15 mouse cellular contexts compared by ENCODE assay signal in the genomic region with DNA sequence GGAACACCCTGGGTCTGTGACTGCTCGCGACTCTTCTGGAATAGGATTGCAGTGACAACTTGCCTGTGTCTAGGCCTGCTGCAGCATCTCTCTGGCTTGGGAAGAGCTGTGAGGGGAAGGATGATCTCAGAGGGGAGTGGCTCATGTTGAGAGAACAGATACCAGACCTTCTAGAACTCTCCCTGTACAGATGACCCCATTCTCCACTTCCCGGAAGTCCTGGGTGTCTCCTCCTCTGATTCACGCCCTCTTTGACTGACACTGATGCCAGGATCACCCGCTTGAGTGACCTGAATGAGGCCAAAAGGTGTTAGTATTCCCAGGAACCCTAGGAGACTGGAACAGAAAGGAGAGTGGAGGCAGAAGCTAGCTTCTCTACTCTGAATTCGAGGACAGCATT.
A peak's percentile ranks its signal among the peaks of the same experiment; 100 is the strongest.
DNase-seq lines count a peak whose midpoint lies in the region; ATAC-seq and TF ChIP-seq lines count a peak whose summit lies in the region.
"Had no signal": no experiment of that assay in that cellular context is flagged by ENCODE, and none has a peak within 500 bp of the region (broad histone marks: within the 10 kb centered on the region; RNA-seq: fewer than 3 reads in every experiment).

No protein-coding gene starts in this region.

- no peaks in the 10 kb centered on the region for H3K4me1 ChIP-seq in lung, postnatal 0 days (ENCODE audit: insufficient read depth, low read depth, low read length)
- peaks cover 57% of the 10 kb centered on the region for H3K4me1 ChIP-seq in heart, embryonic 16.5 days (ENCODE audit: control insufficient read depth, insufficient read depth, low read length)
- H3K4me1 ChIP-seq in small intestine, adult 2 months (ENCODE audit: control insufficient read depth, insufficient read depth, insufficient read length, low read length): peaks cover 14% of the 10 kb centered on the region

- H3K36me3 ChIP-seq in lung, postnatal 0 days (ENCODE audit: insufficient read depth, low read length): no peaks in the 10 kb centered on the region
- no peaks in the 10 kb centered on the region for H3K36me3 ChIP-seq in heart, embryonic 16.5 days (ENCODE audit: control insufficient read depth, insufficient read depth)
- no peaks in the 10 kb centered on the region for H3K36me3 ChIP-seq in small intestine, adult 2 months (ENCODE audit: control insufficient read depth, insufficient read depth, low read length)
- H3K36me3 ChIP-seq: embryonic facial prominence, embryonic 12.5 days; hindbrain, embryonic 10.5 days; limb, embryonic 12.5 days; lung, embryonic 15.5 days; midbrain, embryonic 13.5 days had no signal

- WGBS in lung, postnatal 0 days: 67% methylated on average over 6 of the region's 6 CpGs
- 53% methylated on average over 6 of the region's 6 CpGs for WGBS in heart, embryonic 16.5 days
- 45% methylated on average over 6 of the region's 6 CpGs for WGBS in small intestine, adult 2 months

- DNase-seq in heart, adult 18-20 months: peak; percentile 39 to 59
- DNase-seq in heart, postnatal 25 days (ENCODE audit: low spot score): no peak
- peak; percentile 47 for DNase-seq in lung, postnatal 0 days (ENCODE audit: low spot score)
- DNase-seq in lung, postnatal 14 days: no peak
- DNase-seq in layer of hippocampus, postnatal 36 days: no peak
- DNase-seq: cerebellum, adult 18-20 months; gastrocnemius, postnatal 14 days had no signal

- no peak for TF ChIP-seq CTCF in lung, postnatal 0 days (IDR thresholded peaks at IDR 0.05)
- TF ChIP-seq CTCF in small intestine, adult 2 months (IDR thresholded peaks at IDR 0.05; ENCODE audit: extremely low read depth, insufficient read length, insufficient replicate concordance, low read depth, low read length): no peak

- H3K9me3 ChIP-seq in lung, postnatal 0 days (ENCODE audit: low read length): no peaks in the 10 kb centered on the region
- no peaks in the 10 kb centered on the region for H3K9me3 ChIP-seq in heart, embryonic 16.5 days (replicated peaks; ENCODE audit: control insufficient read depth, low read length)
- H3K9me3 ChIP-seq: embryonic facial prominence, embryonic 12.5 days; hindbrain, embryonic 10.5 days; limb, embryonic 12.5 days; lung, embryonic 15.5 days; midbrain, embryonic 13.5 days had no signal

- no peak overlapping the region for H3K9ac ChIP-seq in lung, postnatal 0 days (replicated peaks; ENCODE audit: low read depth)
- no peak overlapping the region for H3K9ac ChIP-seq in heart, embryonic 16.5 days (ENCODE audit: low read length)
- H3K9ac ChIP-seq: embryonic facial prominence, embryonic 12.5 days; limb, embryonic 12.5 days; lung, embryonic 15.5 days; midbrain, embryonic 13.5 days had no signal

- no peaks in the 10 kb centered on the region for H3K27me3 ChIP-seq in lung, postnatal 0 days (replicated peaks; ENCODE audit: insufficient read depth, low read length)
- H3K27me3 ChIP-seq in heart, embryonic 16.5 days (ENCODE audit: control insufficient read depth, insufficient read depth, low read length): no peaks in the 10 kb centered on the region
- no peaks in the 10 kb centered on the region for H3K27me3 ChIP-seq in small intestine, adult 2 months (ENCODE audit: control insufficient read depth, insufficient read depth, low read length)
- H3K27me3 ChIP-seq: embryonic facial prominence, embryonic 12.5 days; limb, embryonic 12.5 days; lung, embryonic 15.5 days; midbrain, embryonic 13.5 days had no signal

- peak; percentile 45; the same call in 1 of the 2 replicates for TF ChIP-seq EP300 in lung, postnatal 0 days (IDR thresholded peaks at IDR 0.05)

- no peak overlapping the region for H3K27ac ChIP-seq in lung, postnatal 0 days (ENCODE audit: low read length)
- H3K27ac ChIP-seq in heart, embryonic 16.5 days (ENCODE audit: low read length): peak overlapping the region; percentile 32
- peak overlapping the region; percentile 28; the same call in 1 of the 2 replicates for H3K27ac ChIP-seq in small intestine, adult 2 months (ENCODE audit: insufficient read depth, low read depth, low read length)
- H3K27ac ChIP-seq: embryonic facial prominence, embryonic 12.5 days; hindbrain, embryonic 10.5 days; kidney, postnatal 0 days; limb, embryonic 12.5 days; lung, embryonic 15.5 days; midbrain, embryonic 13.5 days had no signal

- H3K4me3 ChIP-seq in lung, postnatal 0 days (ENCODE audit: low read depth, low read length): no peak overlapping the region
- no peak overlapping the region for H3K4me3 ChIP-seq in heart, embryonic 16.5 days (ENCODE audit: low read length)
- H3K4me3 ChIP-seq in small intestine, adult 2 months (ENCODE audit: low read depth, low read length): no peak overlapping the region
- H3K4me3 ChIP-seq: embryonic facial prominence, embryonic 12.5 days; hindbrain, embryonic 10.5 days; limb, embryonic 12.5 days; lung, embryonic 15.5 days; midbrain, embryonic 13.5 days had no signal

- ATAC-seq in lung, postnatal 0 days: peak; percentile 74
- 0 out of 2 replicates have a peak, but pooled peaks have one; percentile 7 for ATAC-seq in heart, embryonic 16.5 days (replicated peaks; ENCODE audit: extremely low read depth, insufficient read depth, low FRiP score)
- ATAC-seq: midbrain, embryonic 13.5 days had no signal

- TF ChIP-seq POLR2A in small intestine, adult 2 months (IDR thresholded peaks at IDR 0.05; ENCODE audit: low read depth, low read length): no peak

- no peak overlapping the region for H3K4me2 ChIP-seq in lung, postnatal 0 days (replicated peaks; ENCODE audit: low read depth, low read length)
- no peak overlapping the region for H3K4me2 ChIP-seq in heart, embryonic 16.5 days (ENCODE audit: low read depth, low read length)
- H3K4me2 ChIP-seq: embryonic facial prominence, embryonic 12.5 days; limb, embryonic 12.5 days; lung, embryonic 15.5 days; midbrain, embryonic 13.5 days had no signal

- intact Hi-C loops in heart, postnatal 25 days (cut with DNase I): no loop called here

Comparison
In these comparisons a context has a peak if more than half of its experiments do, and no peak if none do; other contexts are left out.
1. DNase-seq: peak in heart, adult 18-20 months (2 of 2) and lung, postnatal 0 days (single experiment); none in heart, postnatal 25 days (single experiment), lung, postnatal 14 days (single experiment) and layer of hippocampus, postnatal 36 days (0 of 2).